Mouse (Mus musculus) regulatory T cell (primary cell): ENCODE results near the gene Rap1gap.

Source experiments
- in situ Hi-C: fragments of 300-600 bp; cut with MboI, MseI; formaldehyde crosslinking; loops from one replicate; pipeline ENCODE4 v1.15.1; 2025; ENCODE audit warnings: high pct_unique_total_duplicates

Rap1gap gene

DNA sequence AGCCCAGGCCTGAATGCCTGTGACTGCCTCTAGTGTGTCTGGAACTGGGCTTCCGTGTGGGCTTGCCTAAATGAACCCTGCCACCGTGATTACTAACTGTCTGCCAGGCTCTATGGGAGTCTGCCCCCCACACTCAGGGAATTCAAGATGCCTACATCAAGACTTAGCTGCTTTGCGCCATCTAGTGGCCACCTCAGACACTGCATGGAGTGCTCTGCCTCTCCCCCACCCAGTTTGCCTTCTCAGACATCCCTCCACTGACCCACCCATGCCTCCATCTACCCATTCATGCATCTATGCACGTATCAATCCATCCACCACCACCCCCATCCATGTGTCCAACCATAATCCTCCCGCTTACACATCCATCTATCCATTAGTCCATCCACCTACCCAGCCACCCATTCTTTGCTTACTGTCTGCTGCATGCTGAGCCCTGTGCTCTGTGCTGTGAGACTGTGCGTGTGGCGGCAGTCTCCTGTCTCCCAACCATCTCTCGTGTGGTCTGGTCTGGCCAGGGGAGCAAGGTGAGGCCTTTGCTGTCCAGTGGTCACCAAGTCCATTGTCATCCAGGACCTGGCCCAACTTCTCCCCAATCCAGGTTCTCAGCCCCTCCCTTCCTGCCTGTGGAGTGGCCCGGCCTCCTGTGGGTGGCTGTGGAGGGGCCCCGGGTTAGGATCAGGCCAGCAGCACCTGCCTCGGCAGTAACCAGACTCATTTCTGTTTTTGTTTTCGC is 58.3 kb downstream of the Rap1gap start:
- in situ Hi-C loops, result no loop called here

DNA sequence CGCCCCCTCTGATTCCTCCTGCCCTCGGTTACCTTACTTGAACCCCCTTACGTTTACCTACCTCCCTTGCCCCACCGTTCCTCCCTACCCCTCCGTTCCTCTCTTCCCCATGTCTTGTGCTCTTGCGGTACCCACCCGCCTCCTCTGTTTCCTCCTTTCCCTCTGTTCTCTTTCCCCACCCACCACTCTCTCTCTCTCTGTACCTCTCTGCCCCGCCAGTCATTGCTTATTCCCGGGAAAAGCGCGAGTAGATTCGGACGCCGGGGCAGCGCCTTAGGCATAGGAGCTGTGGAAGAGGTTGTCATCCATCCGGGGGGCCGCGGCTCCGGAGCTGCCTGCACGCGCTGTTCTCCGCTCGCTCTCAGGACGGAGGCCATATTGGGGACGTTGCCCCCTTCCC is 59.0 kb downstream of the Rap1gap start:
- in situ Hi-C loops, result no loop called here

DNA sequence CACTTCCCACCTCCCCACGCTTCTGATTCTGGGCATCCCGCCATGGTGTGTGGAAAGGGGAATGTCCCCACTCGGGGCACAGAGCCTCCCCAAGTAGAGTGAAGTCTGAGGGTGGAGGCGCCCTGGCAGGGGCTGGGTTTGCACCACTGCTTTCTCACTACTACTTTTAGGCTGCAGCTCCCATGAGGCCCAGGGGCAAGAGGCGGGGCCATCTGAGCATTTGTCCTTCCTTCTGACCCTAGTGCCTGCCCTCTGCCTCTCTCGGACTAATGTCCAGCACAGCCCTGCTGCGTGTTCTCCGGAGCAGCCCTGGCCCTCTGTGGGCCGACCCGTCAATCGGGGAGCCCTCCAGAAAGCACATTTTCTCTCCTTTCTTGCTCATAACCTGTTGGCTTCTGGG is 59.7 kb downstream of the Rap1gap start:
- in situ Hi-C loops, result no loop called here

GRCm38 (mm10) chr4:137724766-137725165 is 60.2 kb downstream of the Rap1gap start:
- in situ Hi-C loops, result no loop called here

DNA sequence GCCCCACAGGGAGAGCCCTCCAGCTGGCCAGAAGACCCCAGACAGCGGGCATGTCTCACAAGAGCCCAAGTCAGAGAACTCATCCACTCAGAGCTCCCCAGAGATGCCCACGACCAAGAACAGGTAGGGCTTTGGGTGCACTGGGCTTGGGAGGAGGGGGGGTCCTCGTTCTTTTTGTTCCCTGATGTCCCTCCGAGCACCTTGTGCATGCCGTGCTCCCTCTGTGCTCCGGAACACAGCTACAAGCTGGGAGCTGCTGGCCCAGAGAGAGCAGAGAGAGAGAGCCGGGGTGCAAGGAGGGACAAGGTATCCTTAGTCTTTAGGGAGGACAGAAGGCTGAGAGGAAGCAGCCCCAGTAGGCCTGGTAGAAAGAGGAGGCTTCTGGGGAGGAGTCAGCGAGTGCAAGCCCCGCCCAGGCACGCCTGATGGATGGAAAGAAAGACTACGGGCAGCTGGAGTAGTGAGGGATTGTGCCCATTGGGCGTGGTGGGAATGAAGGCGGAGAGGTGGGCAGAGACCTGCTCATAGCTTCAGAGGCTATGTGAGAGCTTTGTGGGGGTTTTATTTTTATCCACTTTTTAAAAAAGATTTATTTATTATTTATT is 61.1 kb downstream of the Rap1gap start:
- in situ Hi-C loops, result no loop called here

DNA sequence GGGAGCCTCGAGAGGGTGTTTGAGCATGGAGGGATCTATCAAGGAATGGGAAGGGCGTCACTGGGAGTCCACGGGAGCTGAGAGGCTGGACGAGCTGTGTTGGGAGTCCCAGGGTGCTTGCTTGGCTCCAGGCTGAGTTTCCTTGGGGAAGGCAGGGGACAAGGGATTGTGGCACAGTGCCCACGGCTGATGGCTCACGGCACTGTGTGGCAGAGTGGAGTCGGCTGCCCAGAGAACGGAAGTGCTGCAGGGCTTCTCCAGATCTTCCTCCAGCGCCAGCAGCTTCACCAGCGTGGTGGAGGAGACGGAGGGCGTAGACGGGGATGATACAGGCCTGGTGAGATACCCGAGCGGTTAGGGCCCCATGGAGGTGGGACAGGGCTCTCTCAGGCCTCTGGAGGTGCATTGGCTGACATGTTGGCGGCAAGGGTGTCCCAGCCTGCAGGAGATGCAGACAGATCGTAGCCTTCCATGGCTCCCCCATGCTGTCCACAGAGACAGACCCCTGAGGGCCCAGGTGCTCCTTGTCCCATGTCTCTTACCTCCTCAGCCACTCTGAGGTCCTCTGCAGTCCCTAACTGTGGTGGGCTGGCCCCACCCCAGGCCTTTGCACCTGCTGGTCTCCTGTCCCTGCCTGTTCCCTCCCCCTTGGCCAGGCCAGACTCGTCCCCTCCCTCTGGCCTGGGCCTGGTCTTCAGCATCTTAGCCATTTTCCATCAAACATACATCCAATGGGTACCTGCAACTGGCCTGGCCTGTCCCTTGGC is 62.4 kb downstream of the Rap1gap start:
- in situ Hi-C loops, result no loop called here

DNA sequence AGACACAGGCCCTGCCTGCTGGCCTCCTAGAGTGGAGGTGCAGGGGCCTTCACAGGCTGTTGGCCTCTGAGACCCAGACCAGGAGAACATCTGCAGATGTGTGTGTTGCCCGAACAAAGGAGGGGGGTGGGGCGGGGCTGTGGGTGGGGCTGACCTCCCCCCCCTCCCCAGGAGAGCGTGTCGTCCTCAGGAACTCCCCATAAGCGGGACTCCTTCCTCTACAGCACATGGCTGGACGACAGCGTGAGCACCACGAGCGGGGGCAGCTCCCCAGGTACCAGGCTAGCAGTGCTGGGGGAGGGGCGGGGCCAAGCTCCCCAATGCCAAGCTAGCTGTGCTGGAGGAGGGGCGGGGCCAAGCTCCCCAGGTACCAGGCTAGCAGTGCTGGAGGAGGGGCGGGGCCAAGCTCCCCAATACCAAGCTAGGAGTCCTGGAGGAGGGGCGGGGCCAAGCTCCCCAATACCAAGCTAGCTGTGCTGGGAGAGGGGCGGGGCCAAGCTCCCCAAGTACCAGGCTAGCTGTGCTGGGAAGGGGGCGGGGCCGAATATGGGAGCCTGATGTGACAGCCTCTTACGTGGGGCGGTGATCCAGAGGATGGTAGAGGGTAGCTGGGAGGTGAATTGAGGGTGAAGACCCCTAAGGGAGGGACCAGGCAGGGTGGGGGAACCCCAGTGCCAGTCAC is 63.1 kb downstream of the Rap1gap start:
- in situ Hi-C loops, result no loop called here

DNA sequence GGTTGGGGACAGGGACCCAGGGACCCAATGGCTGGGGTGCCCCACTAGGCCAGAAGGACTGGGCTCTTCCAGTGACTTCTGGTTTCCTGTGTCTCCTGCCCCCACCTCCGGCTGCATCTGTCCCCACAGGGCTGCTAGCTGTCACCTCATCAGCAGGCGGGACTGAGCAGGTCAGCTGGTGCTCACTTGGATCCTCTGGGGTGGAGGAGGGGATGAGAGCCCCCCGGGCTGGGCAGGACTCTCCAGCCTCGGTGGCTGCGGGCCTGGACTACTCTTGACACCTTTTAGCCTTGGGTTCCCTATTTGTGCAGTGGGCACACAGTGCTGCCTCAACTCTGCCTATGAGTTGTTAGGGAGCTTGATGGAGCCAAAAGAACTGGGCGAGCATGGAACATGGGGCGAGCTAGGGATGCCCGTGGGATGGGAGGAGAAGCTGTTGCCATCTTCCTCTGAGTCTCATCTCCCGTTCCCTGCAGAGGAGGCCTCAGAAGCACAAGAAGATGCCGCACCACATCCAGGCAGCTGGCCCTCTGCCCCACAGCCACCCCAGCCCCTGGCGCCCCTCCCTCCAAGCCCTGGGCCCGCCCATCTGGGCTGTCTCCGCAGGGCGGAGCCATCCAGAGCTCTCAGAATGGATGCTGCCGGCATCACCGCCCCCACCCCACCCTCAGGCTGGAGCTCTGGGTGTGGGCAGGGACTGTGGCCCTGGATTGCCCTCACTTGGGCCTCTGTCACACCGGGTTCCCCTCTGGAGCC is 64.1 kb downstream of the Rap1gap start:
- in situ Hi-C loops, result no loop called here

- in situ Hi-C loops, result no loop called here
Observed at GRCm38 (mm10) chr4:137729155-137729855, 64.8 kb downstream of the Rap1gap start.

GRCm38 (mm10) chr4:137730134-137730533 is 65.6 kb downstream of the Rap1gap start:
- in situ Hi-C loops, result loop anchor here (5.0 kb wide), 1 partner anchor 107 kb away; no protein-coding TSS in a partner anchor

GRCm38 (mm10) chr4:137730757-137731156 is 66.2 kb downstream of the Rap1gap start:
- in situ Hi-C loops, result loop anchor here (5.0 kb wide), 1 partner anchor 107 kb away; no protein-coding TSS in a partner anchor

DNA sequence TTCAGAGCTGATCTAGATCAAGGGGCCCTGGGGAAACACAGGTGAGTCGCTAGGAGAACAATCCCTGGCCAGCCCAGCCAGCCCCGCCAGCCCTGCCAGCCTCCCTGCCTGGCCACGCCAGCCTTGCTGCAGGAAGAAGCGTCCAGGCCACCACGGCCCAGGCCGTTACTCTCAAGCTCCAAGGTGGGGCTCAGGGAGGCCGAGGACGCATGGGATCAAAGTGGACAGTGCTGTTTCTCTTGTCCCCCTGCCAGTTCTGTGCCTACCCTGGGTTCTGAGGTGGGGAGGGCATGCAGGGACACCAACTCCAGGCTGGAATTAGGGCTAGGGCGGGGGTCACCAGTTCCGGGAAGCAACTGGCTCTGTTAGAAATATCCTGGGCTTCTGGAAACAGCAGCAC is 67.4 kb downstream of the Rap1gap start:
- in situ Hi-C loops, result loop anchor here (5.0 kb wide), 1 partner anchor 105 kb away; no protein-coding TSS in a partner anchor

DNA sequence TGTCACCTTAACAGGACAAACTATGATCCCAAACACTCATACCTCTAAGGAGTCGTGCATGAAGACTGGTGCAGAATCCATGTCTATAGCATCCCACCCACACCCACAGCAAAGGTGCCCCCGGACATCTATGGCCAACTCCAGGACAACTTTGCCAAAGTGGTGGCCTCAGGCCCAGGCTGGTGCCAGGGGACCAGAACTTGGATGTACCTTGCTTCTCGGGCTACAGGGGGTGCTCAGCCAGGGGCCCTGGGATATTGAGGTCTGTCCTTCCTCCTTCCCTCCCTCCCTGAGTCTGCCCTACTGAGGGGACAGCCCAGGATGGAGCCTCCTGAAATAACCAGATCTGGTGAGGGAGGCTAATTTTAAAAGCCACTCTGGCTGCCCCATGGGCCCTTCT is 67.8 kb downstream of the Rap1gap start:
- in situ Hi-C loops, result loop anchor here (5.0 kb wide), 1 partner anchor 105 kb away; no protein-coding TSS in a partner anchor

- in situ Hi-C loops, result loop anchor here (5.0 kb wide), 1 partner anchor 104 kb away; no protein-coding TSS in a partner anchor
Observed at GRCm38 (mm10) chr4:137732962-137733361, 68.4 kb downstream of the Rap1gap start.

DNA sequence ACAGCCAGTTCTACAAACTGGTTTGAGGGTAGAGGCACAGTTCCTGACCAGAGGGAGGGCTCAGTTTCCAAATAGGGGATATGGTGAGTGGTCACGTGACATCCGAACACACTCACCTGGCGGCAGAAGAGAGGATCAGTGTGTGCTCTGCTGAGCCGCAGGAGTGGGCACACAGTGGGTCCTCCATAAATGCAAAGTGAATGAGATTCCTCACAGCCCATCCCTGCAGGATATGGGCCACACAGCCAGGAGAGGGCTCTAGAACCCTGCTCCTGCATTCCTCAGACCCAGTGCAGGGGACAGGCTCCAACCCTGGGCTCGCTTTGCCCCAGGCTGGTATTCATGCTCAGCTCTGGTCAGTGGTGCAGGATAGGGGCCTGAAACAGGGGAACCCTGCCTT is 68.9 kb downstream of the Rap1gap start:
- in situ Hi-C loops, result loop anchor here (5.0 kb wide), 1 partner anchor 104 kb away; no protein-coding TSS in a partner anchor

- in situ Hi-C loops, result no loop called here
Observed at GRCm38 (mm10) chr4:137736220-137736701, 71.7 kb downstream of the Rap1gap start.

DNA sequence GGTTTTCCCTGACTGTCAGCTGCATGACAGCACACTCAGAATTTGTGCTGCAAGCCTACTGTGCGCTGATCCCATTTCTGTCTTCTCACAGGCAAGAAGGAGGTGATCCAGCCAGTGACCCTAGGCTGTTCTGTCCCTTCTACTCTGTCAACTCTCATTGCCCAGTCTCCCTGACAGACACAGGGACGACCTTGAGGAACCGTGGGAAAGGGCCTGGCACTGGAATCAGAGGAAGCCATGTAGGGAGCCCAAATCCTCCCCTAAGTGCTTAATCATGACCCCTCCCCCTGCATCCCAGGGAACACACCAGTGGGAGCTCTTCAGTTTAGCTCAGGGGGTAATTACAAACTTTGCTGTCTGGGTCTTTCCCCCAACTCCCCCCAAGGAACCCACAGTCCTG is 73.2 kb downstream of the Rap1gap start:
- in situ Hi-C loops, result no loop called here

GRCm38 (mm10) chr4:137739151-137739923 is 74.8 kb downstream of the Rap1gap start:
- in situ Hi-C loops, result no loop called here

- in situ Hi-C loops, result no loop called here
Observed at GRCm38 (mm10) chr4:137740350-137740749, 75.8 kb downstream of the Rap1gap start.
